Mouse (Mus musculus): ENCODE data around the gene Ankrd13a. TPM values are rescaled to one million over a fixed set of nuclear protein-coding genes. Genes with fewer than 3 reads are reported as not detected.
A peak's percentile ranks its signal among the peaks of the same experiment; 100 is the strongest.

Ankrd13a gene
- polyA plus RNA-seq, 1 experiment, result 99.2 TPM

DNA sequence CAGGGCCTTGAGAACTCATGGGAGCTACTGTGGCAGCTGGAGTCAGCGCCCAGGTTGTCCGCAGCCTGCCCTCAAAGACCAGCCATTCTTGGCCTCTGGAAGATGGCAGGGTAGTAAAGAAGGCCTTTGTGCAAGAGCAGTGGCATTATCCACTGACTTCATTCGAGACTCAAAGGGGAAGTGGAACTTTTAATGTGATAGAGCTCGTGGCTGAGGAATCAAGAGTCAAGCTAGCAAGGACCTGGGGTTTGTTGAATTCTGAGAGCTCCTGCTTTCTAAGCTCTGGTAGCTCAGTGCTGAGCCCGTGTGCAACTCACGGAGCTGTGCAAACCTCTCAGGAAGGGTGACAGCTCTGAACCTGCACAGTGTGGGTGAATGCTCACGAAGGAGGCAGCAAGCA is 6.4 kb downstream of the Ankrd13a start:
- TF ChIP-seq POLR2A (IDR thresholded peaks at IDR 0.05; ENCODE audit: borderline replicate concordance, control insufficient read depth, low read depth, low read length) (0 out of 2 replicates have a peak, but pooled peaks have one; percentile 19), CTCF (IDR thresholded peaks at IDR 0.05; ENCODE audit: control insufficient read depth, insufficient read depth, low read length) (no peak)
- WGBS, result 22% methylated on average over 7 of the region's 7 CpGs
- H3K4me1 ChIP-seq (ENCODE audit: control insufficient read depth, insufficient read depth, low read length), result peaks cover 30% of the 10 kb centered on the region
- peak overlapping the region; percentile 62 for H3K27ac ChIP-seq (ENCODE audit: control insufficient read depth, insufficient read depth, low read depth, low read length, poor library complexity)
- H3K4me3 ChIP-seq (replicated peaks; ENCODE audit: control insufficient read depth, low read depth, low read length), result no peak overlapping the region

GRCm38 (mm10) chr5:114782991-114783390 is 8.5 kb downstream of the Ankrd13a start:
- no peak overlapping the region for H3K4me3 ChIP-seq (replicated peaks; ENCODE audit: control insufficient read depth, low read depth, low read length)
- peaks cover 28% of the 10 kb centered on the region for H3K4me1 ChIP-seq (ENCODE audit: control insufficient read depth, insufficient read depth, low read length)
- TF ChIP-seq CTCF (IDR thresholded peaks at IDR 0.05; ENCODE audit: control insufficient read depth, insufficient read depth, low read length), result no peak
- H3K27ac ChIP-seq (ENCODE audit: control insufficient read depth, insufficient read depth, low read depth, low read length, poor library complexity), result 0 out of 2 replicates have a peak overlapping the region, but pooled peaks have one; percentile 10
- 30% methylated on average over 9 of the region's 9 CpGs for WGBS

DNA sequence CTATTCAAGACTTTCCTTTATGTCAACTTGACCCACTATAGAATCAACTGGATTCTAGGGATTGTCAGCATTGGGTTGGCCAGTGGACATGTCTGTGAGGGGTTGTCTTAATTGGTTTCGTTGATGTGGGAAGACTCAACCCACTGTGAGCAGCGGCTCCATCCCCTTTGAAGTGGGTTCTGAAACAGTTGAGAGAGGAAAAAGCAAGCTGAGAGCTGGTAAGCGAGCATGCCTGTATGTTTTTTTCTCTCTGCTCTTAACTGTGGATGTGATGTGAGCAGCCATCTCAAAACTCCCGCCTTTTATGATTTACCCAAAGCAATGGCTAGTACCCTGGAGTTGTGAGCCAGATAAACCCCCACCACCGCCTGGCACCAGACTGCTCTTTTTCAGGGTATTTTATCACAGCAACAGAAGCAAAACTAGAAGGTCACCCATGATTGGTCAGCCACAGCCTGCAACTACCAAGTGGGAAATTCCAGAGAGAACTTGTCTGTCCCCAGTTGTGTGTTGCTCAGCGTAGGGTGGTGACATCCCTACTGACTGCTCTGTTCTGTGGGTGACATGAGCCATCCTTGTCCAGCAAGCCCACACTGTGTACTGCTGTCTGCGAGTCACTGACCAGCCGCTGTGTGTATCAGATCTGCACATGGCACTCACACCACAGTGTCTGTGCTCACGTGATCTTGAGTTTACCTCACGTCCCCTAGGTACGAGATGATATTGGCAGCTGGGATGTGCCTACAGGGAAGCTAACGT is 9.1 kb downstream of the Ankrd13a start:
- H3K4me1 ChIP-seq (ENCODE audit: control insufficient read depth, insufficient read depth, low read length), result peaks cover 27% of the 10 kb centered on the region
- 19% methylated on average over 12 of the region's 12 CpGs for WGBS

GRCm38 (mm10) chr5:114784622-114785165 is 10.2 kb downstream of the Ankrd13a start:
- peaks cover 27% of the 10 kb centered on the region for H3K4me1 ChIP-seq (ENCODE audit: control insufficient read depth, insufficient read depth, low read length)
- H3K27ac ChIP-seq (ENCODE audit: control insufficient read depth, insufficient read depth, low read depth, low read length, poor library complexity), result peak overlapping the region; percentile 54
- 6% methylated on average over 16 of the region's 16 CpGs for WGBS
- no peak overlapping the region for H3K4me3 ChIP-seq (replicated peaks; ENCODE audit: control insufficient read depth, low read depth, low read length)
- TF ChIP-seq CTCF (IDR thresholded peaks at IDR 0.05; ENCODE audit: control insufficient read depth, insufficient read depth, low read length) (no peak), POLR2A (IDR thresholded peaks at IDR 0.05; ENCODE audit: borderline replicate concordance, control insufficient read depth, low read depth, low read length) (no peak)

More for the DNA sequence above, 9.1 kb downstream of the Ankrd13a start:
- Histone ChIP-seq H3K4me3 (replicated peaks; ENCODE audit: control insufficient read depth, low read depth, low read length) (no peak overlapping the region), H3K27ac (ENCODE audit: control insufficient read depth, insufficient read depth, low read depth, low read length, poor library complexity) (peak overlapping the region; percentile 1; the same call in 1 of the 2 replicates)
- TF ChIP-seq CTCF (IDR thresholded peaks at IDR 0.05; ENCODE audit: control insufficient read depth, insufficient read depth, low read length) (no peak), POLR2A (IDR thresholded peaks at IDR 0.05; ENCODE audit: borderline replicate concordance, control insufficient read depth, low read depth, low read length) (no peak)

DNA sequence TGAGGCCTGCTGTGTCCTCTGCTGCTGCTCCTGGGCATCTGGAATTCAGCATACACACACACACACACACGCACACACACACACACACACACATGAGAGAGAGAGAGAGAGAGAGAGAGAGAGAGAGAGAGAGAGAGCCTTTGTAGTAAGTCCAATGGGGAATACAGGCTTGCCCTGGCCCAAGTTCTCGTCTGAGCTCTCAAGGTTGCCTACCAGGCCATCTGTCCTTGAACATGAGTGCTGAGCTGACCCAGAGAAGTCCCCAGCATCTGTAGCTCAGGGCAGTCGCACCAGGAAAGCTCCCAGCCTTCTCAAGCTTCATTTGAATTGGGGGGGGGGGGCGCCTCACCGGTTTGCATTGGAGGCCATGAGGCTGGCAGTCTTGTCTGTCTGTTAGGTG is 10.7 kb downstream of the Ankrd13a start:
- TF ChIP-seq POLR2A (IDR thresholded peaks at IDR 0.05; ENCODE audit: borderline replicate concordance, control insufficient read depth, low read depth, low read length) (no peak), CTCF (IDR thresholded peaks at IDR 0.05; ENCODE audit: control insufficient read depth, insufficient read depth, low read length) (no peak)
- Histone ChIP-seq H3K4me3 (replicated peaks; ENCODE audit: control insufficient read depth, low read depth, low read length) (no peak overlapping the region), H3K4me1 (ENCODE audit: control insufficient read depth, insufficient read depth, low read length) (peaks cover 23% of the 10 kb centered on the region), H3K27ac (ENCODE audit: control insufficient read depth, insufficient read depth, low read depth, low read length, poor library complexity) (peak overlapping the region; percentile 54)
- 6% methylated on average over 5 of the region's 5 CpGs for WGBS

- 85% methylated on average over 7 of the region's 7 CpGs for whole genome bisulfite sequencing
- Histone ChIP-seq H3K27ac (ENCODE audit: control insufficient read depth, insufficient read depth, low read depth, low read length, poor library complexity) (no peak overlapping the region), H3K4me1 (ENCODE audit: control insufficient read depth, insufficient read depth, low read length) (no peaks in the 10 kb centered on the region), H3K4me3 (replicated peaks; ENCODE audit: control insufficient read depth, low read depth, low read length) (no peak overlapping the region)
- no peak for TF ChIP-seq POLR2A (IDR thresholded peaks at IDR 0.05; ENCODE audit: borderline replicate concordance, control insufficient read depth, low read depth, low read length)
- no peak for TF ChIP-seq CTCF (IDR thresholded peaks at IDR 0.05; ENCODE audit: control insufficient read depth, insufficient read depth, low read length)
Measured at GRCm38 (mm10) chr5:114793317-114793716, 18.8 kb downstream of the Ankrd13a start.

GRCm38 (mm10) chr5:114794609-114795008 is 20.1 kb downstream of the Ankrd13a start:
- H3K27ac ChIP-seq (ENCODE audit: control insufficient read depth, insufficient read depth, low read depth, low read length, poor library complexity), result no peak overlapping the region
- WGBS, result 87% methylated on average over 4 of the region's 4 CpGs
- H3K4me3 ChIP-seq (replicated peaks; ENCODE audit: control insufficient read depth, low read depth, low read length), result no peak overlapping the region
- no peaks in the 10 kb centered on the region for H3K4me1 ChIP-seq (ENCODE audit: control insufficient read depth, insufficient read depth, low read length)
- no peak for TF ChIP-seq CTCF (IDR thresholded peaks at IDR 0.05; ENCODE audit: control insufficient read depth, insufficient read depth, low read length)
- TF ChIP-seq POLR2A (IDR thresholded peaks at IDR 0.05; ENCODE audit: borderline replicate concordance, control insufficient read depth, low read depth, low read length), result no peak

DNA sequence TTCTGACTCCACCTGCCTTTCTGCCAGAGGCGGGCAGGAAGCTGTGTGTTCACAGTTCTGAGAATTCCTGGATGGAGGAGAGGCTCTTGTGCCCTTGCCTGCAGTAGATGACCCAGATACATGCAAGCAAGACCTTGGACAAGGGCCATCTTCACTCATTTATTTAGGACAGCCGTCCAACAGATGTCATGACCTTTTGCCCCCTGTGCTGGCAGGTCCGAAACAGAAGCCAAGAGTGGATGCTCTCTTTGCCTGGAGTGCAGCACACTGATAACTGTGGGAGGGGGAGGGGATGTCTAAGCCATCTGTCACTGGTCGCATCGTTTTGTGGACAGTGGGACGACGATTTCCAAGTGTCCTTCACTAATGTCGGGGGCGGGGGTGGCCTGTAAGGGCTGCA is 20.8 kb downstream of the Ankrd13a start:
- H3K4me3 ChIP-seq (replicated peaks; ENCODE audit: control insufficient read depth, low read depth, low read length), result no peak overlapping the region
- H3K27ac ChIP-seq (ENCODE audit: control insufficient read depth, insufficient read depth, low read depth, low read length, poor library complexity), result no peak overlapping the region
- WGBS, result 87% methylated on average over 9 of the region's 9 CpGs
- no peaks in the 10 kb centered on the region for H3K4me1 ChIP-seq (ENCODE audit: control insufficient read depth, insufficient read depth, low read length)
- TF ChIP-seq CTCF (IDR thresholded peaks at IDR 0.05; ENCODE audit: control insufficient read depth, insufficient read depth, low read length) (no peak), POLR2A (IDR thresholded peaks at IDR 0.05; ENCODE audit: borderline replicate concordance, control insufficient read depth, low read depth, low read length) (no peak)
